Mouse (Mus musculus) MEL-GATA-1-ER (cell line): Measurements from ENCODE around the gene Cyp4a30b.
"Not testable (repeated sequence)": the region's sequence is repeated elsewhere in the genome, so short reads cannot be mapped to it uniquely, and the experiment has no call there.

ENCODE experiments used
- DNase-seq: peaks from one replicate; pipeline ENCODE4 v3.0.0-alpha.2; 2012; ENCODE audit warnings: low read depth; ENCODE audit errors: extremely low read depth

Gene Cyp4a30b

GRCm38 (mm10) chr4:115452304-115452703, at the start of gene Cyp4a30b:
TSS of gene Cyp4a30b (plus strand) at chr4:115452604.
- DNase-seq, result no peak

GRCm38 (mm10) chr4:115411324-115411723, 41.1 kb upstream of the Cyp4a30b start, which contains the start of gene Cyp4a12b:
TSS of gene Cyp4a12b (plus strand) at chr4:115411624.
- DNase-seq, result not testable (repeated sequence)

GRCm38 (mm10) chr4:115450577-115451137, 1.7 kb upstream of the Cyp4a30b start:
- DNase-seq, result no peak

GRCm38 (mm10) chr4:115473585-115473984, 21.2 kb downstream of the Cyp4a30b start:
- DNase-seq, result not testable (repeated sequence)

- DNase-seq, result not testable (repeated sequence)
Observed at GRCm38 (mm10) chr4:115476051-115476450, 23.6 kb downstream of the Cyp4a30b start.

GRCm38 (mm10) chr4:115481006-115481652, 28.7 kb downstream of the Cyp4a30b start:
- DNase-seq, result no peak

GRCm38 (mm10) chr4:115496001-115496400, 43.6 kb downstream of the Cyp4a30b start, which contains the start of gene Cyp4a14:
TSS of gene Cyp4a14 (minus strand) at chr4:115496142.
- no peak for DNase-seq

- no peak for DNase-seq
Observed at GRCm38 (mm10) chr4:115497466-115497865, 45.1 kb downstream of the Cyp4a30b start.

GRCm38 (mm10) chr4:115513964-115514363, 61.6 kb downstream of the Cyp4a30b start:
- not testable (repeated sequence) for DNase-seq

- DNase-seq, result not testable (repeated sequence)
Observed at GRCm38 (mm10) chr4:115518000-115518399, 65.6 kb downstream of the Cyp4a30b start, which contains the start of gene Cyp4a10. TSS of gene Cyp4a10 (plus strand) at chr4:115518264.

- DNase-seq, result no peak
Observed at GRCm38 (mm10) chr4:115519444-115519843, 67.0 kb downstream of the Cyp4a30b start.
